Mouse (Mus musculus): ENCODE data around the gene Cacna1e.

Cacna1e gene

DNA sequence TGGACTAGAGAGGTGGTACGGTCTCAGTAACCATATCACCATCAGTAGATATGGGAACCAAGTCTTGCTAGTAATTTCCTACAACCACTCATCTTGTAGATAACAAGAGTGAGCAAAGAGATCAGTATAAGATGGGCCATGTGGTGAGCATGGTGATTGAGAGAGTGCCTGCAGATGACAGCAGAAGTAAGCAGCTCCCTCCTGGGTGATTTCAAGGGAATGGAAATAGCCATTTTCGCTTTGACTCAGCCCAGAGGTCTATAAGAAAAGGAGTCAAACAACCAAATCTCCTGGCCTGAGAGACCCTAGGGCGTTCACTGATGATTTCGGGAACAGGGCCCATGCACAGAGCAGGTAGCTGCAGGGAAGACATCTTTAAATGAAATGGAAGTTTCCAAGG lies 45.0 kb downstream of the Cacna1e start:
- no peak for DNase-seq (ENCODE audit: low spot score)

DNA sequence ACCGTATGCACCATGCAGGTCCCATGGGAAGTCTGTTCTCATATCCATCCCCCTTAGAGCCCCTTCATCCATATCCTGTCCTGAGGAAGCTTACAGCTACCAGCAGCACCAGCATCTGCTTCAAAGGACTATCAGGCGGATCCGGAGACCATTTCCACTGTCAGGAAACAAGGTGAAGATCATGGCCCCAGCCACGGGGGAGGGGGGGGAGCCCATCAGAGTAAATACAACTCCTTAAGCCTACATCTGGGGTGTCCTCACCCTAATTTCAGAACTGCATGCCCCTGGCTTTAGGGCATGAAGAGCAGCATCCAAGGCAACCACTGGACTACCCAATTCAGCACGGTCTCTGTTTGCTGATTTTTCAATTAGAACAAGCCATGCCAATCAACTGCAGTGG lies 47.8 kb downstream of the Cacna1e start:
- DNase-seq (ENCODE audit: low spot score): no peak

DNA sequence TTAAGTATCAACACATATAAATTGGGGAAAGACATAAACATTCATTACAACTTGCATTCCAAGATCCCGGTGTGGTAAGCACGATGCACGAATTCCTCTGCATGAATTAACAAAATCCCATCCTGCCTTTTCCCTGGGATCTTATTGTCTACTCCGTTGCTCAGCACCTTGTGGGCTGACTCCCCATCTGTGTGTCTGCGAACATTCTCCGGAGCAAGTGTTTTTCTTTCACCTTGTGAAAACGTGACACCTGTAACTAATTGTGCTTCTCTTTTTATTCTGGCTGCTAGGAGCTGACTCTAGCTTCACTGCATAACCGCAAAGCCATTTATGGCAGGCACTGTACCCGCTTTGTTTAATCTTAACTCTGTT lies 52.1 kb downstream of the Cacna1e start:
- DNase-seq (ENCODE audit: low spot score): no peak

DNA sequence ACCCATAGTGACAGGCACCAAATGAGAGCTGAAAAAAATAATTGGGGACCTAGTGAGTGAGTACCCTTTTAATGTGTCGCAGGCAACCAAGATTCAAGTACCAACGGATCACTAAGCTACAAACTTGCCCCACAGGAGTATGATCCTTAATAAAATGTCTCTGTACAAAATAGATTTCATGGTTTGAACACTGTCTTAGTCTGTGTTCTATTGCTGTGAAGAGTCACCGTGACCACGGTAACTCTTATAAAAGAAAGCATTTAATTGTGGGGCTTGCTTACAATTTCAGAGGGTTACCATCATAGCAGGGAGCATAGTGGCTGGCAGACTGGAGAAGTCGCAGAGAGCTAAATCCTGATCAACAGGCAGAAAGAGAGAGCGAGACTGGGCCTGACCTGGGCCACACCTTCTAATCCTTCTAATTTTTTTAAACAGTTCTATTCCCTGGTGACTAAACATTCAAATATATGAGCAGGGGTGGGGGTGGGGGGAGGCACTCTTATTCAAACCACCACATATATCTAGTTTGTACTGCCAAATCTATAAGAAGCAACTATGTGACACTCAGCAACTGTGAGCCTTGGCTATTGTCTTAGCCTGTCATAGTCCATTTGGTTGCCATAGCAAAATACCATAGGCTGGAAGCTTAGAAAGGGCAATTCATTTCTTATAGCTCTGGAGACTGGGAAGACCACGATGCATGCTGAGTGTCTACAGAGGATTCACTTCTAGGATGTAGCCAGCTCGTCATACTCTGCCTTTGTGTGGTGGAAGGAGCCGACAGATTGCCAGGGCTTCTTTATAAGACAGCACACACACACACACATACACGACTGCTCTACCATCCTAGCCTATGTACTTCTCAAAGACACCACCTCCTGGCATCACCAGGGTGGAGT lies 52.8 kb downstream of the Cacna1e start:
- no peak for DNase-seq (ENCODE audit: low spot score)

DNA sequence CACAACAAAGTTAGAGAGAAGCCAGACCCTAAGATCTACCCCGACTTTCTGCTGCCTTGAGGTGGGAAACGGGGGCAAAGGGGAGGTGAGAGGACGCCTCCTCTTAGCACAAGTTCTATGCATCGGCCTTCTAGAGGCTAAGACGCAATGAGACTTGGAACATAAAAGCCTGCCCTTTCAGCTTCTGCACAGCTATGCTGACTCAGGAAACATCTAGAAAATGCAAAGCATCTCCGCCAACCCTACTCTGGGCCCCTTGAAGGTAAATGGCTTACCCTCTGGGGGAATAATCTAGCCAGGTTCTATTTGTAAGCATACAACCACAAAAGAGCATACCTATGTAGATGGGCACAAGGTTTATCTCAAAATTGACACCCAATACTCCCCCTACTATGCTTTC lies 54.2 kb downstream of the Cacna1e start:
- DNase-seq (ENCODE audit: low spot score): no peak

DNA sequence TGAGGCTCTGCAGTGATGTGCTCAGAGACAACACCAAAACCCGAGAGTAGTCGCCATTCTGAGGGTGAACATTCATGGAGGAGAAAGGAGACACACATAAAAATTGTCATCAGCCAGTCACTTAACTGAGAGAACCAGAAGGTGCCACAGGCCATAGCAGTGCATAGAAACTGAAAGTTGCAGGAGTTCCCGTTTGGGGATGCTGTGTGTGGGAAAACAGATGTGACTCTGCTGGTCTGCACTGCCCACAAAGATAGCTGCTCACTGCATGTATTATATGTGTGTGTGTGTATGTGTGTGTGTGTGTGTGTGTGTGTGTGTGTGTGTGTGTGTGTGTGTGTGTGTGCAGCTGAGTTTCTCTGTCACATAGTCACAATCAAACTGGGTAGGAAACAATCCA lies 61.2 kb downstream of the Cacna1e start:
- DNase-seq (ENCODE audit: low spot score): no peak

DNA sequence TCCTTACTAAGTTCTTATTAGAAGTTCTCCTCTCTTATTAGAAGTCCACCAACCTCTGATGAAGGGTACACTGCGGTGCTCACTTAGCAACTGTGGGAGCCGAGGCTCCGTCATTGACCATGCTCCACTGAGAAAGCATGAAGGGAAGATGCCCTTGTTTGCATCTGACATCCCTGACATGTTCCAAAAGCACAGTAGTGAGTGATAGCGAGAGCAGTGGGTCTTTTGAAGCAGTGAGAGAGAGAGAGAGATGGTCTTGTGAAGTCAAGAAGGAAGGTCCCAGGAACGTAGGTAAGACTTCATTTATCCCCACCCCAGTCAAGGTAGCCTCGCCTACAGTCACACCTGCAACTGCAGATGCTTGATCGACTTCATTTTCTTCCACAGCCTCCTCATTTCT lies 63.9 kb downstream of the Cacna1e start:
- no peak for DNase-seq (ENCODE audit: low spot score)

DNA sequence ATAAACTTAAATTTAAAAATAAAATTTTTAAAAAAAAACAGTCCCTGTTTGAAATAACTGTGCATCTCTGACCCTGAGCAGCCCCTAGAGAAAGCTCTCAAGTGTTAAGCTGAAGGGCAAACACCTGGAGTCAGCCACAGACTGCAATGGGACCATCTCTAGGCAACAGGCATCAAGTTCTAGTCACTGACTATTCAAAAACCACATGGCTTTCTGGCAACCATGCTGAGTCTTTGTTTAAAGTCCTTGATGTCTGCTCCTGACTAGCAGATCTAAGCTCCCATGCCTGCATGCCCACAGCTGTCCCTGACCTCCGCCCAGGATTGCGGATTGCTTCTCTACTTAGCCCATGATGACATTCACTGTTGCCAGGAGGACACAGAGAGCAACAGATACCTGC lies 64.3 kb downstream of the Cacna1e start:
- no peak for DNase-seq (ENCODE audit: low spot score)

DNA sequence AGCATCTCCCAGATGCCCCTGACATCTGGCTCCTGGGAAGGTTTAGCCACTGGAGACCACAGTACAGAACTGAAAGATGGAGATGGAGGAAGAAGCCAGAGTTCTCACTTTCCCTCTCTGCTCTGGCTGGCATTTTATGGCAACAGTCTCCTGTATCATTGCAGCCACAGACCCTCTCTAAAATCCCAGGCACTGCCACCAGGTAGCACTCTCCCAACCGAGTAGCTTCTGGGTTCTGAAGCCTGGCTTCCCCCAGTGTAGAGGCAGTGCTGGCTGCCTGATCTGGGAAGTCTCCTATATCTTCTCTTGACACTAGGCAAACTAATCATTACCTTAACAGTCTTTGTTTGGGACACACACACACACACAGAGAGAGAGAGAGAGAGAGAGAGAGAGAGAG lies 65.6 kb downstream of the Cacna1e start:
- DNase-seq (ENCODE audit: low spot score): no peak

DNA sequence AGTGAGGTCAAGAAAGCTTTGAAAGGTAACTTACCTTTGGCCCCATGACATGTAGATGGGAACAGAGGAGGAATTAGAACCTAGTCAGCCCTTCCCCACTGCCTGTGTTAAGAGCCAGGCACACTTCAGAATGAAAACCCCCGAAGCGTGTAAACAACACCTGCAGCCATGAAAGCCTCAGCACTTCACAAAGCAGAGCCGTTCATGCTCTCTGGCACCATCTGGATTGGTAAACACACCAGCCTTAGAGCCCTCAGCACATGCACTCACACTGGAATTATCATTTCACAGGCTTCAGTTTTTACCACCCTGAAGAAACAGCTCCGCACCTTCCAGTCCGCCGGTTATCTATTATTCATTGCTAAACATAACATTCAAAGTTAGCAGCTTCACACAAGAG lies 67.5 kb downstream of the Cacna1e start:
- no peak for DNase-seq (ENCODE audit: low spot score)

DNA sequence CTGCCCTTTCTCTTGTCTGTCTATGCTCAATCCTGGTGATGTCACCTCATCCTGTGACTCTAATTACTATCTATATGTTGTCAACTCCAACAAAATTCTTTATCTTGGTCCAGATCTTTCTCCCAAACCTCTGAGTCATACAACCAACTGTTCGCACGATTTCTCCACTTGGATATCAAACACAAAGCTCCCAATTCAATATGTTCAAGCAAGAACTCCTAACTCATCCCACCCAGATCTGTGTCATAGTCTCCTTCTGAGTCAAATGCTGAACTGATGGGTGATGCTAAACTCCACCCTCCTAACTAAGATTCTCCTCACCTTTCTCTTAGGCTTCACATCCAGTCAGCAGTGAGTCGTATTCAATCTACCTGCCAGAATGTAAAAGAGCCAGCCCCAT lies 68.0 kb downstream of the Cacna1e start:
- DNase-seq (ENCODE audit: low spot score): peak; percentile 17

DNA sequence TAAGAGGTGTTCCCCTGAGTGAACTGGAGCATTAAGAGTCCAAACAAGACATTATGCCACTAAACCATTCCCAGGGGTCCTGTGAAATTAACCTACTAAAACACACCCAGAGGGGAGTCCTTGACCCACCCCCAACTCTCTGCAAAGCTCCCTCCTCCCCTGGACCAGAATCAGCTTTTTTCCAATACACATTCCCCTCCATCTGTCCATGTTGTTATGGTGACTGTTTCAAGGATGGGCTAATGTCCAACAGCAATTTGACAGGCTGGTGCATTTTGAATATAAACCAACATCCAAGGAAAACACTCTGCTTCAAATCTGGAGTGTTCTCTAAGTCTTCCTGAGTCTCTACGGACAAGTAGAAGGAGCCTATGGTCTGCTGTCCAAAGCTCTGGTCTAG lies 78.6 kb downstream of the Cacna1e start:
- DNase-seq (ENCODE audit: low spot score): no peak

DNA sequence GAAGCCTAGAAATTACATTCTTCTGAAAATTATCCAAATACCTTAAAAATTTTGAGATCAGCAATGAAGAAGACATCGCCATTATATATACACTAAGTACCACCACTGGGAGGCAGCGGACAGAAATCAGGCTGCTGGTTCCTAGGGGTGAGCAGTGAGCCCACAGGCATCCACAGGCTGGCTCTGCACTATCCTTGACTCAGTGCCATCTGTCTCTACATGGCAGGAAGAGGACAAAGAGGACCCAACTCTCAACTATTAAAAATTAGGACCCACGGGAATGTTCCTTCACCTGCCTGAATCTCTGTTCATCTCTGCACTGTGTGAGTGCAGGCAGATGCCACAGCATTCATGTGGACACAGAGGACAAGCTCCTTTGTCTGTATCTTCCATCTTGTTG lies 79.3 kb downstream of the Cacna1e start:
- no peak for DNase-seq (ENCODE audit: low spot score)

DNA sequence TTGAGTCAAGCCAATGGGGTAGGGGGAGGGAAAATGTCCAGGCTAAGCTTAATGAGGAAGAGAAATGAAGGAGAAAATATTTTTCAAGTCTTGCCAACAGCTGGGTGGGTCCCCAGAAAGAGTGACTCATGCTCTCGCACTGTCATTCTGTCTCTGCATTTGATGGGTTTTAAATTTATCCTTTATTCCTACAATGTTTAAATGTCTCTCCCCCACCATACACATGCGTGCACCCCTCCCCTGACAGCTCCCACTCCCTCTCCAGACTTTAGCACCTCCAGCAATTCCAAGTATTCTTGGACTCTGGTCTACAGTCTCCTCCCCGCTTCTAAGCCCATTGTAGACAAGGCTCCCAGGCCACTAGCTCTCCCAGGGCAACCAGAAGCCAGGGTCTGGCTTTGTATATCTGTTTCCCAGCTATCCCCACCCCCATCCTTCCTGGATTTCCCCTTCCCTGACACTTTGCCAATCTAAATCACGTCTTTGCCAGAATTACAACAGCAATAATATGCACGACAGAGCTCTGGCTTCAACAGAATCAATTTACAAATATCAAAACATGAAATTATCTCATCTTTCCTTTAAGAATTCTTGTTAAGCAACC lies 81.9 kb downstream of the Cacna1e start:
- no peak for DNase-seq (ENCODE audit: low spot score)

DNA sequence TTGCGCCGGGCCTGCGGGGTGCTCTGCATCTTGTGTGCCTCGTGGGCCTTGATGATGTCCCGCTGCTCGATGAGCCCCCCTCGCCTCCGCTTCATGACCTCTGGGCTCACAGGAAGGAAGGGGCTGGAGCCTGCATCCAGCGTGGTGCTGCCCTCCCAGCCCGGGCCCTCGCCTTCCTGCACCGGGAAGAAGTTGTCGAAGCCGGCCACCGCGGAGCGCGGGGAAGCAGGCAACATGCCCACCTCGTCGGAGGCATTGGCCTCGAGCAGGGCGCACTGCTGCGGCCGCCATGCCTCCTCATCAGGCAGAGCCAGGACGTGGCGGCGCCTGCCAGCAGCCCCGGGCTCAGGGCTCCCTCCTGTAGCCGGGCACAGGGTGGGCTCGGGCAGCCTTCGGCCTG lies 85.0 kb downstream of the Cacna1e start:
- no peak for DNase-seq (ENCODE audit: low spot score)

DNA sequence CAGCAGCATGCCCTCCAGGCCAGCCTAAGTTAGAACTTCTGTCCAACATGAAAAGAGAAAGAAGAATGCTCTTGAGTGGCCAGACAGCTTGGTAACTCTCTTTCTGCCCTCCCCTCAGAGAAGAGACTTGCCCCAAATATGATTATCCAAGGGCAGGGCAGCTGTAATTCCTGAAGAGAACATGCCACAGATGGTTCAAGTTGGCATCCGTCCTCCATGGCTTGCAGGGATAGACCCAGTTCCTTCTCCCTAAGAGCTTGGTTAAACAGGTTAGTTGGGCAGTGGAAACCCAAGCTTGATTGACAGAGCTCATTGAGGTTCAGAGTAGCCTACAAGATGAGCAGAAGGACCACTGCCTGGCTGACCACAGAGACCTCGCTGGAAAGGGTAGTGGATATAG lies 85.5 kb downstream of the Cacna1e start:
- DNase-seq (ENCODE audit: low spot score): no peak

DNA sequence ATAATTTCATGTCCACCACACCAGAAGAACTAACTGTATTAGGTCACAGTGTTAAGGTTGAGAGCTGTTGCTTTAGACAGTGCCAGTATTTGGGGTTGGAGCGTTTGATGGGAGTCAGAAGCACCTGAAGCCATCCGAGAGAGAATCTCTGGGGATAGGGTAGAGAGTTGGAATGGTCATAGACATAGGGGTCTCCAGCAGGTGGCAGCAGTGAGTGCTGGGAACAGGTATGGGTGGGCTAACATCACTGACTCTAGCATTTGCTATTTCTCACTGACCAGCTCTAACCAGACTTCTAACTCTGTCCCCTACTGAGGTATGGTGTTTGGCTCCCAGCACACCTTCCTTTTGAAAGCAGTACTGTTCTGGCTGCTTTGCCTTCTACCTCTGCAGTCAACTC lies 87.6 kb downstream of the Cacna1e start:
- DNase-seq (ENCODE audit: low spot score): no peak

DNA sequence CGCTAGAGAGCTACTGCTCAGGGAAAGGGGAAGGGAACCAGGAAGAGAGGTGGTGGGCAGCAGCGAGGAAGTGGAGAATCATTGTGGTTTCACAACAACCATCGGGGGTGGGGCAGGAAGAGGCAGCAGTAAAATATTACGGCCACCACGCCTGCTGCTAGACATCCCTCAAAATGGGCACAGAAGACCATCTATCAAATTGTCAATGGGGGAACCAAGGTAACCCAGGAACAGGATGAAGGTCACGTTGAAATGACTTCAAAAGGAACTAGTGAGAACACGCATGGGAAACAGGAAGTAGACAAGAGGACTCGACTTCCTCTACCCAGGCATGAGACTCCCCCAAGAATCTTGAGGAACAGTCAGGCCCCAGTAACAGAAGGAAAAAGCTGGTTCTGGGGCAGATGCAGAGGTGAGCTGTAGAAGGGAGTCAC lies 89.8 kb downstream of the Cacna1e start:
- no peak for DNase-seq (ENCODE audit: low spot score)

DNA sequence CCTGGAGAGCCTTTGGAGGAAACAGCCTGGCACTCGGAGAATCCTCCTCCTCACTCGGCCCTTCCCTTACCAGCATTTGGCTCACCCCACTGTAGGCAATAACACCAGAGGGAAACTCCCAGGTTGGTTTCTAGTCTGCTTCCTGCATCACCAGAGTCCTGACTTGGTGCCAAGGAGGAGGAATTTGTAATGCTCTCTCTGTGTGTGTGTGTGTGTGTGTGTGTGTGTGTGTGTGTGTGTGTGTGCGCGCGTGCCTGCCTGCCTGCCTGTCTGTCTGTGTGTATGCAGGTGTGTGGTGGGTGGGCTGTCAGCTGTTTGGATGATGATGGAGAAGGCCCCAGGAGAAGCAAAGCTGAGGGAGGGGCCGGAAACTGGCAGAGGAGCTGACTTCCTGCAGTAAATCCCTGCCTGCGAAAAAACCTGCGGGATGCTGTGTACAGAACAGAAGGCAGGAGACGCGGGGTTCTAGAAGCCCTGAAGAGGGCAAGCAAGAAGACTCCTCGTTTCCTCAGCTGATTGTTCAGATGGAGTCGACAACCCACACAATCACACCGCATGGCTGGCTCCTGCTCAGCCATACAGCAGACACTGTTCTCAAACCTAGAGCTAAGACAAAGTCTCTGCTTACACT lies 92.6 kb downstream of the Cacna1e start:
- DNase-seq (ENCODE audit: low spot score): peak; percentile 38

DNA sequence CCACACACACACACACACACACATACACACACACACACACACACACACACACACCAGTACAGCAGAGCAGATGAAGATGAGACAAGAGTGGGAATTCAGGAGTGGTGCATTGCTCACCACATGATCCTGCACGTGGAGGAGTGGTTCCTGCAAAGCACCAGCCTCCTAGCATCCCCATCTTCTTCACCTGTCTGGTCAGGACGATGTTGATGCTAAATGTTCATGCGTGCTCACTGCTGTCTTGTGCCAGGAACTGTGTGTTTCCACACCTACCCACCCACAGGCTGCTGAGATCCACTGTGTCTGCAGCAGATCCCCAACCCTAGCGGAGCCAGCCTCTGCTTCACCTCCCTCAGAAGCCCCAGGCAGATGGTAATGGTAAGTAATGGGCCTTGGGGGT lies 95.8 kb downstream of the Cacna1e start:
- no peak for DNase-seq (ENCODE audit: low spot score)

DNA sequence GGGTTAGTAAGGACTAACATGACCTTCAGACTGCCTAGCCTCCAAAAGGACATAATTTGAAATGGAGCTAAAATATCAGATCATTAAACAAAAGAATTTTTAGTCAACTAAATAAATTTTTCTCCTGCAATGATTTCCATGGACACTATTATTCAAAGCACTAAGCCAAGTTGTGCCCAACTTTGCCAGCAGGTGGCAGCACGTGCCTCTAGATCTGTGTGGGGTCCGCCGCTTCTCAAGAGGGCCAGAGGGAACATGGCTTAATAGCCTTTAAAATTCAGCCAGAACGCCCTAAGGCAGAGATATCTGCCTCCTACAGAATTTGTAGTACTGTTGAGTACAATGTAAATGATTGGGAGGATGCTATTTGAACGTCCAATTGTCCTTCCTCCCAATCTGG lies 96.2 kb downstream of the Cacna1e start:
- DNase-seq (ENCODE audit: low spot score): peak; percentile 69

DNA sequence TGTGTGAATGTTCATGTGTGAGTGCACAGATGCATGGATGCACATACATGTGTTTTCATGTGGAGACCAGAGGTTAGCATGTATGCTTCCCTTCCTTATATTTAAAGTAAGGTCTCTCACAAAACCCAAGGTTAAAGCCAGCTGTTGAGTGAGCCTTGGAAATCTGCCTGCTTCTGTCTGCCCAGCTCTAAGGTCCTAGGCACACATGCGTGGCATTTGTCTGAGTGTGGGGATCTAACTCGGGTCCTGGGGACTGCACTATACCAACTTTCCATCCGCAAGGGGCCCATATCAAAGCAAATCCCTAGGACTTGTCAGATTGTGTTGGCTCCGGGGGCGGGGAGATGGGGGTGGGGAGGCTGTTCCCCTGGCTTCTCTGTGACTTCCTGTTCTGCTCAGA lies 96.9 kb downstream of the Cacna1e start:
- no peak for DNase-seq (ENCODE audit: low spot score)

DNA sequence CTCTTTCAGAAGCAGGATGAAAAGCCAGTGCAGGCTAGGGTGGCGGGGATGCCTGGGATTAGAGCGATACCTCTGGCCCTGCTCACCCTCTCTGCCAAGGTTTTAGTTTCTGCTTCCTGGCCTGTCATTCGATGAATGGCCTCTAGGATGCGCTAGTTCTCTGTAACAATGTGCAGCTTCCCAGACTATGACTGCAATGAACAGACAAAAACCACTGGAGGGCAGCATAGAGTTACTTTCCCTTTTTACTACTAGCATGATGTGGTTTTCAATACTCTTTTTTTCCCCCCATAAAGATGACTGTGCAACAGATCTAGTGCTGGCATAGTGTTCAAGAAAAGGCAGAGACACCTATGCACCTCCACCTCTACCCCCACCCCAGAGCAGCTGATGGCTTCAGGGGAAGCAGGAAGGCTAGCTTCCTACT lies 98.0 kb downstream of the Cacna1e start:
- DNase-seq (ENCODE audit: low spot score): peak; percentile 63

Data from left cerebral cortex, adult 11 months (tissue).